Mouse (Mus musculus) mouse trophoblast stem cell (cell line): ENCODE results near the gene Atf6b.

Source experiments
- in situ Hi-C, 2 experiments: fragments of 300-500 bp; cut with MseI, MboI; formaldehyde crosslinking; loops; 2 replicates in 1 of 2; 3 replicates in 1 of 2; pipeline ENCODE4 v1.15.1; 2025

The Atf6b gene

GRCm38 (mm10) chr17:34692906-34693305, 46.0 kb downstream of the Atf6b start:
- in situ Hi-C loops = no loop called here

- in situ Hi-C loops = no loop called here
Observed at GRCm38 (mm10) chr17:34699575-34700408, 52.8 kb downstream of the Atf6b start.

- in situ Hi-C loops = no loop called here
Observed at GRCm38 (mm10) chr17:34700671-34701071, 53.7 kb downstream of the Atf6b start.
